Mouse (Mus musculus) kidney, adult 18-20 months (tissue): ENCODE data around the gene Sumf2.
"Not testable (repeated sequence)": the region's sequence is repeated elsewhere in the genome, so short reads cannot be mapped to it uniquely, and the experiment has no call there.

ENCODE experiments used
- DNase-seq: peaks from one replicate; pipeline ENCODE4 v3.0.0; 2021

Gene Sumf2

DNA sequence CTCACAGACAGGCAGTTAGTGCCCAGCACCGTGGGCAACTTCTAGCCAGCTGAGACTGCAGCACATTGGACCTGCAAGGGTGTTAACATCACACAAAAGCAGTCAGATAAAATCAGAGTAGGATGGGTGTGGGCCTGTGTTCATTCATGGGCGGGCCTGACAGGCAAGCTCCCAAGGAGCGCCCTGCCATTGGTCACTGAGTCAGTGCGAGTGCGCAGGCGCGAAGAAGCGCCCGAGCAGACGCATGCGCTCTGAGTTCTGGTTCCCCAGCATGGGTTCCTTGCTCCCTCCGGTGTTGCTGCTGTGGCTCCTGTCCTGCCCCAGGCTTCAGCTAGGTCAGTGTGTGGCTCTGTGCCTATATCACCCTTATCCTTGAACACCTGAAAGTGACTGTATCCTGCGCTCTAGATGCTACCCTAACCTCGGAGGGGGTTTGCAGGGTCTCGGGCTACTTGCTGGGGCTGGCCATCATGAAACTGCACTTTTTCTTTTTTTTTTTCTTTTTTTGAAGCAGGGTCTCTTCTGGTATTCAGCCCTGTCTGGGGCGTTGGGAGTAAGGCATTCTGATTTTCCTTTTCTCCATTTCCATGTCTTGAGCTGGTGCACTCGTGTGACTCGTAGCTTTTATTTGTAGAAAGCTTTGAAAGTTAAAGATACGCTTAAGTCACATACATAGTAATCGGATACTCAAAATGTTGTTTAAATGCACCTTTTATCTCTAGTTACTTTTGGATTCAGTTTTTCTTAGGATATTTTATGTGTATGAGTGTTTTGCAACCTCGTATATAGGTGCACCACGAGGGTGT, at the start of gene Sumf2:
Gene Sumf2, plus strand, starts transcription at position 235 of the 806 bp plus-strand sequence.
- DNase-seq: peak; percentile 95

- no peak for DNase-seq
These were observed 1.9 kb upstream of the Sumf2 start for GRCm38 (mm10) chr5:129844848-129845247.

DNA sequence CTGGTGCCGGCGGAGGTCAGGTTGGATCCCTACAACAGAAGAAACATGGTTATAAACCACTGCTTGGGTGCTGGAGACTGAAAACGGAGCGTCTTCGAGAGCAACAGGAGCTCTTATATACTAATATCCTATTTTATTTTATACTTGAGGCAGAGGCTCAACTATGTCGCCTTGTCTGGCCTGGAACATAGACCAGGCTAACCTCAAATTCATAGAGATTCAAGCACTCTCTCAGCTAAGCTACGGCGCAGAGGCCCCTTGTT, 703 bp downstream of the Sumf2 start:
- DNase-seq: no peak

- DNase-seq: no peak
These were observed 8.4 kb downstream of the Sumf2 start for GRCm38 (mm10) chr5:129855163-129855562.

DNA sequence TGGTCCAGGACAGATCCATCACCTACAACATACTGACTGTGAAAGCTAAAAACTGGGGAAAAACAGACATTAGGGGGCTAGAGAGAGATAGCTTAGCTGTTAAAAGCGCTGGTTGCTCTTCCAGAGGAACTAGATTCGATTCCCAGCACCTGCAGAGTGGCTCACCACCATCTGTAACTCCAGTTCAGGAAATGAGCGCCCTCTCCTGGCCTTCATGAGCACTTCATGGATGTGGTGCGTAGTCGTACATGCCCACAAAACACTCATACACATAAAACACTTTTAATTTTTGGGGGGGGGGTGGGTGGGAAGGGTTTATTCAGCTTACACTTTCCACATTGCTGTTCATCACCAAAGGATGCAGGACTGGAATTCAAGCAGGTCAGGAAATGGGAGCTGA, 9.6 kb downstream of the Sumf2 start:
- no peak for DNase-seq

DNA sequence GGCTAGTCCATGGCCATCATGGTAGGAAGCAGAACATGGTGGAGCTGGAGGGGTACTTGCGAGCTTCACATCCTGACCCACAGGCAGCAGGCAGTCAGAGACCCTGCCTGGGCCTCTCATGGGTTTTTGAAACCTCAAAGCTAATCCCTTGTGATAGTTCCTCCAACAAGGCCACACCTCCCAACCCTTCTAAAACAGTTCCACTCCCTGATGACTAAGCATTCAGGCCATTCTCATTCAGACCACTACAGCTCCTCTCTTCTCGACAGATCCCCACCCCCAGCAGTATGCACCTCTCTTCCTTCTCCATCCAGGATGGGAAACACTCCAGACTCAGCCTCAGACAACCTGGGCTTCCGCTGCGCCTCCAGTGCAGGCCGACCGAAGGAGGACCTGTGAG, 15.5 kb downstream of the Sumf2 start:
- DNase-seq: no peak

- peak; percentile 58 for DNase-seq
These were observed 17.7 kb downstream of the Sumf2 start for GRCm38 (mm10) chr5:129864467-129864866.

GRCm38 (mm10) chr5:129865841-129866240, 19.1 kb downstream of the Sumf2 start:
- DNase-seq: no peak

DNA sequence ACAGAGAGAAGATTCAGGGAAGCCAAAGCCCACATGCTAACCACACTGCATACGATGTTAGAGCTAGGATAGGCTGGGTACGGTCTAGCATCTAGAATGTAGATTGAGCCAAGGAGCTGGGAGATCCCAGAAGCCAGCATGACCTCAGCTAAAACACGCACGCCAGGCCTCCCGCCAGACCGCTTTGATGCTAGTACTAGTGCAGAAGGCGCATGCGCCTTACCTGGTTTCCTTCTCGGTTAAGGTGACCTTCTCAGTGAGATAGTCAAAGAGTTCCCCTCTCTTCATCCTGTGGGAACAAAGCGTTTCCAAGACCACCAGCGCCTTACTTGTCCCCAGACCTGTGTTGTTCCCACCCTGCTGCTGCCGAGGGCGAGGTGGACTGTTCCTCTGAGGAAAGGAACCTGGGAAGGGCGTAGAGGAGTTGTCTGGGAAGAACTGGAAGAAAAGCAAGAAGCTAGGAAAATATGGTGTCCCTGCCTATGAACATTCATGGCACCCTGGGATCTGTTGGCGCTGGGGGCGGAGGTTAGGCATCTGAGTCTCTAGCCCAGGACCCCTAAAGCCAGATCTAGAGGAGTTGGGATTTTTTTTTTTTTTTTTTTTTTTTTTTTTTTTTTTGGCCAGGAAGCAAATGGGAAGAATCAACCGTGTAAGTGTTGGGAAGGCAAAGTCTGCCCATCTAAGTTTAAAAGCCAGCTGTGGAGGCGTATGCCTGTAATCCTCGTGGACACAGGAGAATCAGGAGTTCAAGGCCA, 22.6 kb downstream of the Sumf2 start:
- no peak for DNase-seq

- DNase-seq: no peak
These were observed 24.5 kb downstream of the Sumf2 start for GRCm38 (mm10) chr5:129871238-129871637.

DNA sequence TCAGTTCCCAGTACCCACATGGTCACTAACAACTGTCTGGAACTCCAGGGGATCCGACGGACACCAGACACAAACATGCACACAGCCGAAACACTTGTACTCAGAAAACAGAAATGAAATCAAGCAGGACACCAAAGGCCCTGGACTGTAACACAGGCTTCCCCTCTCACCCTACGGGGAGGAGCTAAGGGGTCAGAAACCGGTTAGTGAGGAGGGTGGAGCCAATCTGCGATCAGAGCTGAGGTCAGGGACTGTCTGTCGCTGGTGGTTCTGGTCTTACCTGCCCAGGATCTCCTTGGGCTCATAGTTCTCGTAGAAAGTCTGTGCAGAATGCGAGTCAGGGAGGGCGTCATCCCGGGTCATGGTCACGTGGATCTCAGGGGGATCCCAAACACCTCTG, 27.2 kb downstream of the Sumf2 start:
- no peak for DNase-seq

DNA sequence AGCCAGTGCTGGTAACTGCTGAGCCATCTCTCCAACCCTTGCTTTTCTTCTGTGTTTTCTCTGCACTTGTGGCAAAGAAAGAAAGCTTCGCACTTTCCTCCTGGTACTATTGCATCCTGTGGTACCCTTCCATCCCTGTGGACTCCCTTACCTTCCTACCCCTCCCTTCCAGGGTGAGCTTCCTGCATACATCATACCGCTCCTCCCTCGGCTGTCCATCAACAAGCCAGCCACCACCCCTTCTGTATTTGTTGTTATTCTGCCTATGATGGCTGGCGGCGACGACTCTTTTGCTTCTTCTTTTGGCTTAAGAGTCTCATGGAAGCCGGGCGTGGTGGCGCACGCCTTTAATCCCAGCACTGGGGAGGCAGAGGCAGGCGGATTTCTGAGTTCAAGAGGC, 28.3 kb downstream of the Sumf2 start:
- no peak for DNase-seq

DNA sequence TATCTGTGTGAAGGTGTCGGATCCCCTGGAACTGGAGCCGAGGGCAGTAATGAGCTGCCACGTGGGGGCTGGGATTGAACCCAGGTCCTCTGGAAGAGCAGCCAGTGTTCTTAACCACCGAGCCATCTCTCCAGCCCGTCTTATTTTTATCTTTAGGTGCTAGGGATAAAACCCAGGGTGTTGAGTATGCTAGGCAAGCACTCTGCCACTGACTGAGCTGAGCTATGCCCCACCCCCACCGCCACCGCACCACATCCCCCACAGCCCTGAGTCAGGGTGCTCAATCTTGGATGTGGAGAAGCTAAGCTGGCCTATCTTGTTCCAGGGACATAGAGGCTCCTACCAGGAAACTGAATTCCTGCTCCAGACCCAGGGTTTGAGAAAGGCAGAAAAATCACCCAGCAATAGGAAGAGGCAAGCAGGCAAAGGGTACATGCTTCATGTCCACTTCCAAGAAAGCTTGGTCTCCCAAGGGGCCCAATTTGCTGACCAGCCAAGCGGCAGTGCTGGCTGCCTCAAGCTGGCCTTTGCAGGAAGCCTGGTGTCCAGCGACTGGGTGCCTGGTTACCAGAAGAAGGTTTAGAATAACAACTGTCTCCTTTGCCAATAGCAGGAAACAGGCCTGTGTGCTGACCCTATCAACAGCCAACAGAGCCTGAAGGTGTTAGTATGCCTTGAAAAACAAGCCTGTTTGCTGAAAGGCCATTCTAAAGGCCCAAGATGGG, 31.1 kb downstream of the Sumf2 start:
- no peak for DNase-seq

- DNase-seq: peak; percentile 82
These were observed 32.2 kb downstream of the Sumf2 start for GRCm38 (mm10) chr5:129878946-129879345.

DNA sequence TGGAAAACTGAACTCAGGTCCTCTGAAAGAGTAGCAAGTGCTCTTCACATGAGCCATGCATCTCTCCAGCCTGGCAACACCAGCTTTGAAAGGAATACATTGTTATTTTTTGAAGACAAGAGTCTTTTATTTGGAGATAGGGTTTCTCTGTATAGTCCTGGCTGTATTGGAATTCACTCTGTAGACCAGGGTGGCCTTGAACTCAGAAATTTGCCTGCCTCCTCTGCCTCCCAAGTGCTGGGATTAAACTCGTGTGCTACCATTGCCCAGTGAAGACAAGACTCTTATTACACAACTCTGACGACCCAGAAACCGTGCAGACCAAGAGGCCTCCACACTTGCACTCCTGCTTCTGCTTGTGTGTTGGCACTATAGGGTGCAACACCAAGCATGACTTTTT, 33.1 kb downstream of the Sumf2 start:
- no peak for DNase-seq

DNA sequence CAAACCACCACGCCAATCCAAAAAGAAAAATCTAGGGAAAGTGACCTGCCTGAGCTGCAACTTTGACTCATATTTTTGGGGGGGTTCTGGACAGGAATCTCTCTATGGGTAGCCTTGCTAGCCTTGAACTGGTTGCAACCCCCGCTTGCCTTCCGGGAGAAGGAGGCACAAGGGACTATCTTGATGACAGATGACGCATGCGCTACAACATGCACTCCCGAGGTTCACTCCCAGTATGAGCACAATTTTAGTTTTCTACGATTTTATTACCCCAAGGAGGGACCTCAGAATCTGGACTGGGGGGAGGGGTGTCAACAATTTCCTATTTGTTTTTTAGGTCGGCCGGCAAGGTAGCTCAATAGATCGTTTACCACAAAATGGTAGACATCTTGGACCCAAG, 39.5 kb downstream of the Sumf2 start:
- no peak for DNase-seq

- DNase-seq: peak; percentile 95
These were observed 40.3 kb downstream of the Sumf2 start, which contains the start of gene Chchd2 for GRCm38 (mm10) chr5:129886911-129887636. Gene Chchd2 (minus strand): TSS chr5:129887470.

DNA sequence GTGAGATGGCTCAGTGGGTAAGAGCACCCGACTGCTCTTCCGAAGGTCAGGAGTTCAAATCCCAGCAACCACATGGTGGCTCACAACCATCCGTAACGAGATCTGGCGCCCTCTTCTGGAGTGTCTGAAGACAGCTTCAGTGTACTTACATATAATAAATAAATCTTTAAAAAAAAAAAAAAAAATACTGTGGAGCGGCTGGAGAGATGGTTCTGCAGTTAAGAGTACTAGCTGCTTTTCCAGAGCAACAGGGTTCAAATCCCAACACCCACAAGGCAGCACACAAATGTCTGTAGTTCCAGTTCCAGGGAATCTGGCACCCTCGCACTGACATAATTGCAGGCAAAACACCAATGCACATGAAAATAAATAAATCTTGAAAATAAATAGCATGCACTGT, 43.6 kb downstream of the Sumf2 start:
- DNase-seq: not testable (repeated sequence)

- DNase-seq: peak; percentile 88
These were observed 48.7 kb downstream of the Sumf2 start, which contains the start of gene Zbed5 for GRCm38 (mm10) chr5:129895198-129896088. Gene Zbed5 (plus strand): TSS chr5:129895723.

- no peak for DNase-seq
These were observed 51.7 kb downstream of the Sumf2 start, which contains the start of gene Phkg1 for GRCm38 (mm10) chr5:129898449-129898848. Gene Phkg1 (minus strand): TSS chr5:129898549.

DNA sequence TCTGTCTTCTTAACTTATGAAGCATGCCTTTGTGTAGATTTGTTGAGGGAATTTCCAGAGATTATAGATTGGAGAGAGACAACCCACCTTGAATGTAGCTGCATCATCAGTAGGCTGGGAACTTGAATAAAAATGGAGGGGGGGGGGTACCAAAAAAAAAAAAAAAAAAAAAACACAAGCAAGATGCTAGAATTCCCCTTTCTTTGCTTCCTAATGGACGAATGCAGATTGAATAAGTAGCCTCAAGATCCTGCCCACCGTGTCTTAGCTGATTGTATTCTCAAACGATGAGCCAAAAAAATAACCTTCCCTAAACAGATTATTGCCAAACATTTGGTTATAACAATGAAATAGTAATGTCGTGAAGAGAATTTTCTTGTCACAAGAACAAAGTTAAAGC, 61.0 kb downstream of the Sumf2 start:
- no peak for DNase-seq
